Mouse (Mus musculus): ENCODE results near the gene Pitpnc1.
"Not testable (repeated sequence)": the region's sequence is repeated elsewhere in the genome, so short reads cannot be mapped to it uniquely, and the experiment has no call there.

DNA sequence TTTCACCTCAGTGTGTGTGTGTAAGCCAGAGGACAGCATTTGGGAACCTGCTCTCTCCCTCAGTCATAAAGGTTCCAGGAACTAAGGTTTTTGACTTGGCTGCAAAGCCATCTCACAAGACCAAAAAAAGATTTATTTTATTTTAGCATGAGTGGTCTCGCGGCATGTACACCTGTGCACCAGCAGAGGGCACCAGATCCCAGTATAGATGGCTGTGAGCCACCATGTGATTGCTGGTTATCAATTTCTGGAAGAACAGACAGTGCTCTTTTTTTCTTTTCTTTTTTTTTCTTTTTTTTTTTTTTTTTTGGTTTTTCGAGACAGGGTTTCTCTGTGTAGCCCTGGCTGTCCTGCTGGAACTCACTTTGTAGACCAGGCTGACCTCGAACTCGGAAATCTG, 41.5 kb upstream of the Pitpnc1 start:
- not testable (repeated sequence) for TF ChIP-seq MYOG (IDR thresholded peaks at IDR 0.05; ENCODE audit: control insufficient read depth in 1 of 3, insufficient read depth in 1 of 3, insufficient read length in 2 of 3, low read depth in 2 of 3); POLR2A (IDR thresholded peaks at IDR 0.05; ENCODE audit: insufficient read length, low read depth)
